Mouse (Mus musculus): ENCODE measurements around the gene Gadl1. TPM values are rescaled to one million over a fixed set of nuclear protein-coding genes. Genes with fewer than 3 reads are reported as not detected.

Gene Gadl1
- total and polyA plus RNA-seq, 3 experiments, result 0.06 to 0.08 TPM; not detected in 1

GRCm38 (mm10) chr9:115863326-115863725, 45.9 kb upstream of the Gadl1 start:
- no peaks in the 10 kb centered on the region for H3K4me1 ChIP-seq (ENCODE audit: control insufficient read depth in 1 of 2, insufficient read depth in 2 of 2, low read length in 2 of 2)
- no peak overlapping the region for H3K27ac ChIP-seq (ENCODE audit: control insufficient read depth, low read depth, low read length)
- DNase-seq (ENCODE audit: low read depth, low spot score), result no peak
- TF ChIP-seq ZKSCAN1 (IDR thresholded peaks at IDR 0.05; ENCODE audit: low read depth, low read length) (no peak), HCFC1 (IDR thresholded peaks at IDR 0.05; ENCODE audit: low read depth, low read length) (no peak), CHD2 (IDR thresholded peaks at IDR 0.05; ENCODE audit: low read length) (no peak), RAD21 (IDR thresholded peaks at IDR 0.05; ENCODE audit: low read depth, low read length) (no peak), MXI1 (IDR thresholded peaks at IDR 0.05; ENCODE audit: low read depth, low read length) (no peak), UBTF (IDR thresholded peaks at IDR 0.05; ENCODE audit: borderline replicate concordance, insufficient read depth, low read depth, low read length) (no peak), E2F4 (IDR thresholded peaks at IDR 0.05; ENCODE audit: borderline replicate concordance, low read depth, low read length) (no peak), USF1 (IDR thresholded peaks at IDR 0.05; ENCODE audit: low read depth, low read length) (no peak), MYC (IDR thresholded peaks at IDR 0.05; ENCODE audit: low read depth, low read length) (no peak), CHD1 (IDR thresholded peaks at IDR 0.05; ENCODE audit: low read depth, low read length) (no peak), TCF12 (IDR thresholded peaks at IDR 0.05; ENCODE audit: low read depth, low read length) (no peak), GATA1 (IDR thresholded peaks at IDR 0.05; ENCODE audit: low read depth, low read length) (no peak), TBP (IDR thresholded peaks at IDR 0.05; ENCODE audit: low read depth, low read length) (no peak), ZC3H11A (IDR thresholded peaks at IDR 0.05; ENCODE audit: low read depth, low read length) (no peak), GABPA (IDR thresholded peaks at IDR 0.05; ENCODE audit: low read depth, low read length) (no peak), JUND (IDR thresholded peaks at IDR 0.05; ENCODE audit: low read depth, low read length) (no peak), MAX (IDR thresholded peaks at IDR 0.05; ENCODE audit: low read length) (no peak), POLR2A (IDR thresholded peaks at IDR 0.05; ENCODE audit: control insufficient read depth in 1 of 2, insufficient read depth in 1 of 2, low read depth in 1 of 2, low read length in 2 of 2, poor library complexity in 1 of 2) (no peak), ZMIZ1 (IDR thresholded peaks at IDR 0.05; ENCODE audit: low read depth, low read length) (no peak), KAT2A (conservative IDR thresholded peaks at IDR 0.05; ENCODE audit: low read depth, low read length) (no peak)
- no peaks in the 10 kb centered on the region for H3K27me3 ChIP-seq (ENCODE audit: control insufficient read depth in 1 of 2, insufficient read depth in 2 of 2, low read length in 2 of 2)
- H3K79me2 ChIP-seq (ENCODE audit: control insufficient read depth, insufficient read depth, low read length, poor library complexity), result no peaks in the 10 kb centered on the region
- no peaks in the 10 kb centered on the region for H3K9me3 ChIP-seq (replicated peaks; ENCODE audit: insufficient read depth, low read length)
- no peaks in the 10 kb centered on the region for H3K36me3 ChIP-seq (ENCODE audit: control insufficient read depth in 1 of 2, insufficient read depth in 2 of 2, low read length in 2 of 2)
- H3K4me3 ChIP-seq (ENCODE audit: control insufficient read depth in 1 of 2, insufficient read depth in 1 of 2, low read depth in 2 of 2, low read length in 2 of 2), result no peak overlapping the region
- no peak overlapping the region for H3K9ac ChIP-seq (ENCODE audit: control insufficient read depth, low read depth, low read length, poor library complexity, severe bottlenecking)

DNA sequence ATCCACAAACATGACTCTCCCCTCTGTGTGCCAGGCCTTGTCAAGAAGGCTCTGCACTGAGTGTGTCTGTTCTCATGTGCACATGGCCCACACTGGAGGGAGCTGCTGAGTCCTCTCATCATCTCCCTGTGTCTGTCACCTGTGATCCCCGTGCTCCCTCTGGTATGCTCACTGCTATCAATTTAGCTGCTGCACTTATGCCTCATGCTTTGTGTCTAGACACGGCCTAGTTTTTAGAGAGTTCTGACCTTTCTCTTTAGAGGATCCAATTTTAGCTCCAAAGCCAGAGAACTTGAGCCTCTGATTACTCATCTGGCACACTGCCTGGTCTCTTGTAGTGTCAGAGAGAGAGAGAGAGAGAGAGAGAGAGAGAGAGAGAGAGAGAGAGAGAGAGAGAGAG, 42.0 kb upstream of the Gadl1 start:
- H3K4me3 ChIP-seq (ENCODE audit: control insufficient read depth in 1 of 2, insufficient read depth in 1 of 2, low read depth in 2 of 2, low read length in 2 of 2), result no peak overlapping the region
- H3K79me2 ChIP-seq (ENCODE audit: control insufficient read depth, insufficient read depth, low read length, poor library complexity), result no peaks in the 10 kb centered on the region
- no peak for DNase-seq (ENCODE audit: low read depth, low spot score)
- H3K4me1 ChIP-seq (ENCODE audit: control insufficient read depth in 1 of 2, insufficient read depth in 2 of 2, low read length in 2 of 2), result no peaks in the 10 kb centered on the region
- no peak overlapping the region for H3K9ac ChIP-seq (ENCODE audit: control insufficient read depth, low read depth, low read length, poor library complexity, severe bottlenecking)
- H3K36me3 ChIP-seq (ENCODE audit: control insufficient read depth in 1 of 2, insufficient read depth in 2 of 2, low read length in 2 of 2), result no peaks in the 10 kb centered on the region
- H3K9me3 ChIP-seq (replicated peaks; ENCODE audit: insufficient read depth, low read length), result no peaks in the 10 kb centered on the region
- H3K27me3 ChIP-seq (ENCODE audit: control insufficient read depth in 1 of 2, insufficient read depth in 2 of 2, low read length in 2 of 2), result no peaks in the 10 kb centered on the region
- H3K27ac ChIP-seq (ENCODE audit: control insufficient read depth, low read depth, low read length), result no peak overlapping the region
- no peak for TF ChIP-seq MAZ (IDR thresholded peaks at IDR 0.05; ENCODE audit: low read depth, low read length)
- no peak for TF ChIP-seq MAX (IDR thresholded peaks at IDR 0.05; ENCODE audit: low read length)
- TF ChIP-seq MXI1 (IDR thresholded peaks at IDR 0.05; ENCODE audit: low read depth, low read length), result no peak
- TF ChIP-seq ZKSCAN1 (IDR thresholded peaks at IDR 0.05; ENCODE audit: low read depth, low read length), result no peak
